Mouse (Mus musculus): ENCODE data around the gene Gm11983. TPM values are rescaled to one million over a fixed set of nuclear protein-coding genes. Genes with fewer than 3 reads are reported as not detected.
"Not testable (repeated sequence)": the region's sequence is repeated elsewhere in the genome, so short reads cannot be mapped to it uniquely, and the experiment has no call there.

Gene Gm11983
- polyA plus RNA-seq (2017; shearing (Covaris generic)) = not detected

GRCm38 (mm10) chr11:6837554-6837953 is at the start of gene Gm11983:
Gm11983 (minus strand) TSS chr11:6837654.
- ATAC-seq = no peak

GRCm38 (mm10) chr11:6883045-6883444 is 45.6 kb upstream of the Gm11983 start:
- not testable (repeated sequence) for ATAC-seq

- ATAC-seq = no peak
These were observed 44.2 kb upstream of the Gm11983 start for GRCm38 (mm10) chr11:6881614-6882013.

- no peak for ATAC-seq
These were observed 40.3 kb upstream of the Gm11983 start for GRCm38 (mm10) chr11:6877740-6878139.

GRCm38 (mm10) chr11:6870947-6871346 is 33.5 kb upstream of the Gm11983 start:
- no peak for ATAC-seq

GRCm38 (mm10) chr11:6865536-6865935 is 28.1 kb upstream of the Gm11983 start:
- no peak for ATAC-seq

GRCm38 (mm10) chr11:6862185-6862584 is 24.7 kb upstream of the Gm11983 start:
- ATAC-seq = no peak

GRCm38 (mm10) chr11:6859898-6860858 is 22.7 kb upstream of the Gm11983 start:
- no peak for ATAC-seq

GRCm38 (mm10) chr11:6859096-6859495 is 21.6 kb upstream of the Gm11983 start:
- ATAC-seq = no peak

GRCm38 (mm10) chr11:6855942-6856341 is 18.5 kb upstream of the Gm11983 start:
- no peak for ATAC-seq

GRCm38 (mm10) chr11:6853366-6853765 is 15.9 kb upstream of the Gm11983 start:
- not testable (repeated sequence) for ATAC-seq

GRCm38 (mm10) chr11:6843831-6844230 is 6.4 kb upstream of the Gm11983 start:
- no peak for ATAC-seq

GRCm38 (mm10) chr11:6842160-6842559 is 4.7 kb upstream of the Gm11983 start:
- ATAC-seq = no peak

- ATAC-seq = no peak
These were observed 3.3 kb upstream of the Gm11983 start for GRCm38 (mm10) chr11:6840775-6841174.

- no peak for ATAC-seq
These were observed 2.8 kb downstream of the Gm11983 start for GRCm38 (mm10) chr11:6834636-6835035.

GRCm38 (mm10) chr11:6833731-6834130 is 3.7 kb downstream of the Gm11983 start:
- ATAC-seq = no peak

GRCm38 (mm10) chr11:6831931-6832330 is 5.5 kb downstream of the Gm11983 start:
- no peak for ATAC-seq

- no peak for ATAC-seq
These were observed 9.3 kb downstream of the Gm11983 start for GRCm38 (mm10) chr11:6828196-6828595.

GRCm38 (mm10) chr11:6826157-6826556 is 11.3 kb downstream of the Gm11983 start:
- no peak for ATAC-seq

- ATAC-seq = no peak
These were observed 14.3 kb downstream of the Gm11983 start for GRCm38 (mm10) chr11:6823176-6823575.

- ATAC-seq = no peak
These were observed 23.0 kb downstream of the Gm11983 start for GRCm38 (mm10) chr11:6814486-6814885.

- not testable (repeated sequence) for ATAC-seq
These were observed 34.6 kb downstream of the Gm11983 start for GRCm38 (mm10) chr11:6802879-6803278.

GRCm38 (mm10) chr11:6790690-6791089 is 46.8 kb downstream of the Gm11983 start:
- ATAC-seq = no peak
